Mouse (Mus musculus): Measurements from ENCODE around the gene Olfr478. TPM values are rescaled to one million over a fixed set of nuclear protein-coding genes. Genes with fewer than 3 reads are reported as not detected.

Gene Olfr478
- not detected in 2 replicates for polyA plus RNA-seq (2012; rRNA removed; ENCODE audit: low replicate concordance)

DNA sequence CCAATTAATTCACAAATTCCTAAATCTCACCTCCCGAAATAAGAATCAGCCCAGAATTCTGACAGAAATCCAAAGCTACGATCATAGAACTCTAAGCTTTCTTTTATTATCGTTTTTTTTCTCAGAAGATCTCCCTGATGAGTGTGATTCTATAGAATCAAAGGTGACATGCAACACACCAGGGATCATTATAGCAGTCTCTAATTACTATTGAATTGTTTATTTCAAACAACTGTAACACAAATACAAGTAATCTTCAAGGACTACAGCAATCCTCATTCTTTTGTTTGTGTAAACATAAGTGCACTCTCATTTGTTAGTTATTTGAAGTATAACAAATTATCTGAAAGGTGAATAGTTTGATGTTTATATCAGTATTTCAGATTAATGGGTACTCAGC, at the start of gene Olfr478:
Gene Olfr478 (minus strand): TSS at position 101 of the 400 bp plus-strand sequence.

GRCm38 (mm10) chr7:108079555-108079954, 45.8 kb upstream of the Olfr478 start, which contains the start of gene Olfr481:
Olfr481 (plus strand) TSS chr7:108079855.

GRCm38 (mm10) chr7:108067246-108067645, 33.5 kb upstream of the Olfr478 start, which contains the start of gene Olfr480:
Olfr480 (minus strand) TSS chr7:108067346.

GRCm38 (mm10) chr7:108050393-108050792, 16.6 kb upstream of the Olfr478 start, which contains the start of gene Olfr479:
Olfr479 (plus strand) TSS chr7:108050693.

GRCm38 (mm10) chr7:107986393-107986792, 47.4 kb downstream of the Olfr478 start, which contains the start of gene Olfr477:
Olfr477 (plus strand) TSS chr7:107986693.

Other genes starting within 250 kb of the Olfr478 start
- gene Ovch2, start 232.8 kb downstream of the Olfr478 start, polyA plus RNA-seq (2012; rRNA removed; ENCODE audit: low replicate concordance) = 0.33 TPM in 1 of 2 replicates, not detected in the other
- not detected in 2 replicates for gene Olfr467, start 221.7 kb downstream of the Olfr478 start, polyA plus RNA-seq (2012; rRNA removed; ENCODE audit: low replicate concordance)
- gene Olfr469, start 208.4 kb downstream of the Olfr478 start, polyA plus RNA-seq (2012; rRNA removed; ENCODE audit: low replicate concordance) = not detected in 2 replicates
- gene Olfr470, start 186.5 kb downstream of the Olfr478 start, polyA plus RNA-seq (2012; rRNA removed; ENCODE audit: low replicate concordance) = not detected in 2 replicates
- gene Olfr472, start 136.1 kb downstream of the Olfr478 start, polyA plus RNA-seq (2012; rRNA removed; ENCODE audit: low replicate concordance) = not detected in 2 replicates
- gene Olfr473, start 103.5 kb downstream of the Olfr478 start, polyA plus RNA-seq (2012; rRNA removed; ENCODE audit: low replicate concordance) = not detected in 2 replicates
- gene Olfr474, start 79.3 kb downstream of the Olfr478 start, polyA plus RNA-seq (2012; rRNA removed; ENCODE audit: low replicate concordance) = not detected in 2 replicates
- not detected in 2 replicates for gene Olfr476, start 69.2 kb downstream of the Olfr478 start, polyA plus RNA-seq (2012; rRNA removed; ENCODE audit: low replicate concordance)
- gene Olfr477, start 47.3 kb downstream of the Olfr478 start, polyA plus RNA-seq (2012; rRNA removed; ENCODE audit: low replicate concordance) = not detected in 2 replicates
- not detected in 2 replicates for gene Olfr479, start 16.7 kb upstream of the Olfr478 start, polyA plus RNA-seq (2012; rRNA removed; ENCODE audit: low replicate concordance)
- not detected in 2 replicates for gene Olfr480, start 33.4 kb upstream of the Olfr478 start, polyA plus RNA-seq (2012; rRNA removed; ENCODE audit: low replicate concordance)
- gene Olfr481, start 45.9 kb upstream of the Olfr478 start, polyA plus RNA-seq (2012; rRNA removed; ENCODE audit: low replicate concordance) = not detected in 2 replicates
- gene Olfr482, start 63.6 kb upstream of the Olfr478 start, polyA plus RNA-seq (2012; rRNA removed; ENCODE audit: low replicate concordance) = not detected in 2 replicates
- not detected in 2 replicates for gene Olfr483, start 66.9 kb upstream of the Olfr478 start, polyA plus RNA-seq (2012; rRNA removed; ENCODE audit: low replicate concordance)
- not detected in 2 replicates for gene Olfr484, start 93.5 kb upstream of the Olfr478 start, polyA plus RNA-seq (2012; rRNA removed; ENCODE audit: low replicate concordance)
- not detected in 2 replicates for gene Olfr485, start 125.9 kb upstream of the Olfr478 start, polyA plus RNA-seq (2012; rRNA removed; ENCODE audit: low replicate concordance)
- not detected in 2 replicates for gene Olfr486, start 138.8 kb upstream of the Olfr478 start, polyA plus RNA-seq (2012; rRNA removed; ENCODE audit: low replicate concordance)
- not detected in 2 replicates for gene Olfr487, start 180.6 kb upstream of the Olfr478 start, polyA plus RNA-seq (2012; rRNA removed; ENCODE audit: low replicate concordance)
- not detected in 2 replicates for gene Olfr488, start 224.4 kb upstream of the Olfr478 start, polyA plus RNA-seq (2012; rRNA removed; ENCODE audit: low replicate concordance)

All from subcutaneous adipose tissue, adult 2 months (tissue).